Mouse (Mus musculus) spleen, adult 2 months (tissue): Measurements from ENCODE around the gene Pla2g10.

Experiments
- CTCF ChIP-seq: fragments of 200-500 bp; IDR thresholded peaks from 2 replicates; pipeline ENCODE4 v1.5.1; 2011; ENCODE audit warnings: mild to moderate bottlenecking, inconsistent platforms; ENCODE audit not compliant: insufficient read depth, insufficient read length, insufficient replicate concordance; ENCODE audit errors: extremely low read depth
- POLR2A ChIP-seq: fragments of 200-500 bp; IDR thresholded peaks from 2 replicates; pipeline ENCODE4 v1.6.1; 2011; ENCODE audit warnings: low read depth, low read length, inconsistent platforms

DNA sequence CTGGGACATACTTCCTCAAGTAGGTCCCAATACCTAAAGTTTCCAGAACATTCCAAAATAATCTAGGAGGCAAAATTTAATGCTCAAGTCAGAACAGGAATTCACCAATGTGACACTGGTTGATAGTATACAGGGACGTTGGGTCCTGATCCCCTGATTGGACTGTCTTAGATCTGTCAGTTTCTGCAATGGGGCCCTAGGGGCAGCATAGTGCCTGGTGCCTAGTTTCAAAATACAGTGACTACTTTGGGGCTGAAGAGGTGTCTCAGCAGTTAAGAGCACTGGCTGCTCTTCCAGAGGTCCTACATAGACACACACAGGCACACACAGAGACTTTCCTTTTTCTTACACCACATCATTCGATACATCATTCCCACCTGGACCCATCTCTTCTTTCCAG is 10.1 kb upstream of the Pla2g10 start:
- TF ChIP-seq CTCF (no peak), POLR2A (no peak)
